Mouse (Mus musculus): Measurements from ENCODE around the gene Serpina3c. TPM values are rescaled to one million over a fixed set of nuclear protein-coding genes. Genes with fewer than 3 reads are reported as not detected.

Gene Serpina3c
- not detected for total RNA-seq (2021)
- long read RNA-seq, experiment 1: 0 reads
- long read RNA-seq, experiment 2: 0 reads

DNA sequence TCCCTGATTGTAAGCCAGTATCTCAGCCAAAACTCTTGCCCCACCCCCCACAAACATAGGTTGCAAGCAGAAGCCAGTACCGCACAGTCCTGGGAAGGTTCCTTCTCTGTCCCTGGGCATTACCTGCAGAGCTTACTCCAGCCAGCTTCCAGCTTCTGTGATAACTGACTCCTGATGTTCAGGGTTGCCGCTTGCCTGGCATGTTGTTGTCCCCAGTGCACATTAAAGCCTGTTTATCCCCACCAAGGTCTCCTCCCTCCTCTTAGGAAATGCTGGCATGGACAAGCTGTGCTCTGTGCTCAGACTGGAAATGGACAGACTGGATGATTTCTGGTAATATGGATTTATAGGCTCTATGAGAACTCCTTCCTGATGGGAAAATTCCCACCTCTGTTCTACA is at the start of gene Serpina3c:
Gene Serpina3c, minus strand, starts transcription at position 215 of the 400 bp plus-strand sequence.
- DNase-seq (ENCODE audit: low spot score in 2 of 2): no peak

DNA sequence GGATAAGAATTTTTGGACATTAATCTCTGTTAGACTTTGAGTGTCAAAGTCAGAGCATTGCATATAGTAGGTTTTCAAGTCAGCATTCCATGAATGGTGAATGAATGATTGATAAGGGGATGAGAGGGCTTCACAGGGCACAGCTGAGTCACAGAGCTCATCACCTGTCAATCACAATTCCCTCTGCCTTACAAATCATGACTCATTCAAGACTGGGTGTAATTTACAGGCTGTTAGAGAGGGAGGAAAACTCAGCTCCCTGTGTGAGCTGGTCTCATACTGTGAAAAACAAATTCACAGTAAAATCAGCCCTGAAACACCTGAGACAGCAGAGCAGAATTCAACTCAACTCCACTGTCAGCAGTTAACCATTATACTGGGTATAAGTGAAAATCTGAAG is 37.2 kb upstream of the Serpina3c start:
- DNase-seq (ENCODE audit: low spot score in 2 of 2): no peak

DNA sequence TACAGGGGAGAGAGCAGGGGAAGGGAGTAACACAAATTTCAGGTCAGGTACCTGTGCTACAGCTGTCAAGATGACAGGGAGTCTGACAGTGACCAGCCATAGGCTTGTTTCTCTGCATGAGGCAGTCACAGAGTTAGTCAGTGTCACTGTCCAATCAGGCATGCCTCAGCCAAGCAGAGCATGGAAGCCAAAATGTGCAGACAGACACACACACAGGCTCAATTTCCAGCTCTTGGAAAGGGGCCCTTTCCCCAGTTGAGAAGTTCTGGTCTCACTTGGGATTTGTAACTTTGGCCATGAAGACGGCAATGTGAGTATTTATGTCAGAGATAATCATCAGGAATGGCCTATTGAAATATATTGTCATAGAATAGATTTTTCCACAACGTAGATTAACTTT is 35.6 kb upstream of the Serpina3c start:
- DNase-seq (ENCODE audit: low spot score in 2 of 2): no peak

DNA sequence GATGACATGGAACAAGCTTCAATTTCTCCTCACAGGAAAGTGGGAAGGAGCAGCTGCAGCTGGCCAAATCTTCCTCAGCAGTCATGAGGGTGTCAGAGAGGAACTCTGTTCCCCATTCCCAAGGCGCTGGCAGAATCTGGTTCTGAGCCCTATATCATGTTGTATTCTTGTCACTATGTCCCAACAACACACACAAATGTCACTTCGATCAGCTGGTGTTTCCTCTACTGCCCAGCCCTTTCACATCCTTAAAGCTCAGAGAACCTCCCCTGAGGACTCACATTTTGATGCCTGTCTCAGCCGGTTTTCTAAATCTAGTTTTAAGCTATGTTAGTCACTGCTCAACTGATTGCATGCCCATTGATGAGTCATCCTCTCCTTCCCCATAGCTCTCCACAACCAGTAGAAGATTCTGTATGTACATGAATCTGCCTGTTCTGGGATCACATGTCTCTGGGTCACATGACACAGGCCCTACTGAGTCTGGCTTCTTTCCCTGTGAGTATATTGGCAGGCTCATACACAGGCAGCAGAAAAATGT is 32.4 kb upstream of the Serpina3c start:
- peak; percentile 4 to 15 for DNase-seq (ENCODE audit: low spot score in 2 of 2)

DNA sequence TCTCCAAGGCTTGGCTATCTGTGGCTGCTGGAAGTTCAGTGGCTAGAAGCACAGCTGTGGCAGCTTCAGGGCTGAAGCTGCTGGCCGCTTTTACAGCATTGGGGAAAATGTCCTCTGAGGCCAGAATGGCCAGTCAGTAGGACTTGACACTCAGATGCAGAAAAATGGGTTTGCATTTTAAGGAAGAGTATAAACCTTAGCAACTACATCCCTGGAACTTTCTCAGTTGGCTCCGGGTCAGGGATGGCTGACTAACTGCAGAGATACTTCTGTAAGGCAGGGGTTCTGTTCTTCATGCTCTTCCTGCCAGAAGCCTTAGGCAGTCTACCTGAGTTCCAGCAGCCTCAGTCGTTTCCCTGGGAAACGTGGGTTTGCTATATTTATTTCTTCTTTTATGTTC is 31.4 kb upstream of the Serpina3c start:
- DNase-seq (ENCODE audit: low spot score in 2 of 2): no peak

DNA sequence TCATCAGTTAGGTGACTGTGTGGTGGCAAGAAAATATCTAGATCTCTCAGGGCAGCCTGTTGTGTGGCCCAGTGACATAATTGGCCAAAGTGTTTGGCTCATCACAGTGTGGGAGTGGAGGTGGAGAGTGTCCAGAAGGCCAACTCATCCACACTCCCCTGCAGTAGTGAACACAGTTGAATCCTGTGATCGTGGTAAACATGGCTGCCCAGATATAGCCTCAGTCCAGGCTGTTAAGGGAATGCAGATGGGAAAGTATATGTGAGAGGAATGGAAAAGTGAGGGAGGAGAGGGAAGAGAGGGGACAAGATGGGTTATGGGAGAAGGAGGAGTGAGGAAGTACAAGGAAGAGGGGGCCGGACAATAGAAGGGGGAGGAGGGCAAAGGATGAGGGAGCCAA is 25.3 kb upstream of the Serpina3c start:
- no peak for DNase-seq (ENCODE audit: low spot score in 2 of 2)

DNA sequence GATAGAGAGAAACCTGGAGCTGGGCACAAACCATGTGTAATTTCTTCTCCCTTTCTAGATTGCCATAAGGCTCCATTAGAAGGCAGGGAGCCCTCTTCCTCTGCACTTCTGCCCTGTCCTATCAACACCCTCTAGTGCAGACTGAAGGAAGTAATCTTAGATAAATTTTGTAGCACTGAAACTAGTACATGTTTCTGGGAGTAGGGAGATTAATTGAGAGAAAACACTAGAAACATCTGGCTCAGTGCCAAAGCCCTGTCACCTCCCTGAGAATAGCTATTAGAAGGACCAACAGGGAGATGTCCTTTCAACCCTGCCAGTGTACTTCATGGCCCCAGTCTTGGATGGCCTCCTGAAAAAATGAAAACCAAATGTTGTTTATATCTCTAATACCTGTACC is 24.9 kb upstream of the Serpina3c start:
- no peak for DNase-seq (ENCODE audit: low spot score in 2 of 2)

DNA sequence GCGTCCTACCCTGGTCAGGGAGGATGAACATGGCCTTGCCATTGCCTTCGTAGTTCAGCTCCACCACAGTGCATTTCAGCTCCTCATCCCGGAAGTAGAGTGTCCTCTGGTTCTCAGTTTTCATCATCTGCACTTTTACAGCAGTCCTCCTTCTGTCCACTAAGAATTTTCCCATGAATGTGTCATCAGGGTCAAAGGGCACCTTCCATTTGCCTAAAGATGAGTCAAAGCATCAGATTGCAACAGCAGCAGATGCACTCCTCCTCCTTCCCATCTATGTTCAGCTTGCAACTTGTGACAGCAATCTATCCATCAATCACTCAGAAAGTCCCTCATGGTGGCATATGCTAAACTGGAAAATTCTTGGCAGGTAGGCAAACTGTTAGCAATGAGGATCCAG is 22.0 kb upstream of the Serpina3c start:
- no peak for DNase-seq (ENCODE audit: low spot score in 2 of 2)

DNA sequence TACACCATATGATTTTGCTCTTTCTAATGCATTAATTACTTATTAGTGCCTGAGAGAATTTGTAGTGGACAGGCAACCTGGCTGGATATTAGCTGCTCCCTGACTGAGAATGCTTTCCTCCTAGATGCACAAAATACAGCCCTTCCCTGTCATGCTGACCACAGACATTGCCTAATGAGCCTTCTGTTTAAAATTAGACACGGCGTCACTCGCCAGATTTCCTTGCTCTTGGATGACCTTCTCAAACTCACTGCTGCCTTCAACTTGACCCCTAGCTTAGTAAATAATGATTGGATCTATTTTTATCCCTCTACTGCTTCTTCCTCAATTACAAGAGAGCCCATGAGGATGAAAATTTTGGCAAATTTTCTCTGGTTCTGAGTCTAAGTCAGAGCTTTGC is 21.1 kb upstream of the Serpina3c start:
- DNase-seq (ENCODE audit: low spot score in 2 of 2): no peak

DNA sequence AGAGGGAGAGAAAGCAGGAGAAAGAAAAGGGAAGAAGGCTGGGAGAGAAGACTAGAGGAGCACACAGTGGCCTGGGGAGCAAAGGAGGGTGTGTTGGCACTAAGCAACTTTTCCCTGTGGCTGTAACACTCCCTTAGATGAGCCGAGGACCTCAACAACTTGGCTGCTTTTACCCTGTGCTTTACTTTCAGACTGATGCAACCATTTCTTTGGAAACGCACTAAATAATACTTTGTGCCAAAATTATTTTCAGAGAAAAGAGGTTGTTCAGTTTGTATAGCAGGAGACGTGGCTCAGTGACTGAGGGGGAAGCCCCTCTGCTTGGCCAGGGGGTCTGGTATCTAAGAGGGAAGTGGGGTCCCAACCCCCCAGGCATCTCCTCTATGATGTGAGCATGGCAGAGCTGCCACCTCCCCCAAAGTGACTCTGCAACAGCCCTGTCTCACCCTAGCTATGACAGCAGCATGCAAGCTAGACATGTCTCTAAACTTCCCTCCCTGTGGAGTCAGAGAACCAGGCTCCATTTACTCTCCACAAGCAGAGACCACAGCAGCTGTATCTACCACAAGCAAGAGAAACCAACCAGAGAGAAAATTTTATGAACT is 527 bp downstream of the Serpina3c start:
- DNase-seq (ENCODE audit: low spot score in 2 of 2): no peak

DNA sequence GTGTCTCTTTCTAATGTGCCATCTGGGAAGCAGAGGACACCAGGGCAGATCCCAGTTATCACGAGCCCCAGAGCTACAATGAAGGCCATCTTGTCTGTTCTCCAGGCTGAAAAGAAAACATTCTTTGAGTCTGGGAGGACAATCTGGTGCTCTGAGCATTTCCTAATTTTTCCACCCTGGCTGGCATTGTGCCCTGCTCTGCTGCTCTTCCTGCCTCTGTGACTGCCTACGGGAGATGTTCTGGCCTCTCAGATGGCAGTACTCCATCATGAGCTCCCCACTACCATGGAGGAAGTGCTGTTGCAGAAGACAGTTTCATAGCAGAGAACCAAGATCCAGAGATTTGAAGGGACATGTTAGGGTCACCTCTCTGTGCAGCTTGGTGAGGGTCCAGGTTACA is 1.7 kb downstream of the Serpina3c start:
- no peak for DNase-seq (ENCODE audit: low spot score in 2 of 2)

DNA sequence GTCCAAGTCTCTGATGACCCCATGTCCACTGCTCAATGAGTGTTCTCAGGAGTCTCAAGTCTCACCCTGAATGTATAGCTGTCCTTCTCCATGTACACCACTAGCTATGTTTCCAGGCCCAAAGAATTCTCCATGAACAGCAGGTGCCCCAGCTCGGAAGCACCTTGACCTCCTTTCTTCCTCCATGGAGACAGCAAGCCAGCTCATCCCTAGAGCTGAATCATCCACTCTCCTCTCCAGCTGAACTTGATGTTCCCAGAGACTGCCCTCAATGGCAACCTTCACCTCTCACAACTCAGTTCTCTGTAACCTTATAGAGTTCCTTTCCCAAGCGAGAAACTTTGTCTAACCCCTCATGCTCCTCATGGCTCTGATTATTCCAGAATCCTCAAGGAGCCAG is 8.1 kb downstream of the Serpina3c start:
- DNase-seq (ENCODE audit: low spot score in 2 of 2): no peak

DNA sequence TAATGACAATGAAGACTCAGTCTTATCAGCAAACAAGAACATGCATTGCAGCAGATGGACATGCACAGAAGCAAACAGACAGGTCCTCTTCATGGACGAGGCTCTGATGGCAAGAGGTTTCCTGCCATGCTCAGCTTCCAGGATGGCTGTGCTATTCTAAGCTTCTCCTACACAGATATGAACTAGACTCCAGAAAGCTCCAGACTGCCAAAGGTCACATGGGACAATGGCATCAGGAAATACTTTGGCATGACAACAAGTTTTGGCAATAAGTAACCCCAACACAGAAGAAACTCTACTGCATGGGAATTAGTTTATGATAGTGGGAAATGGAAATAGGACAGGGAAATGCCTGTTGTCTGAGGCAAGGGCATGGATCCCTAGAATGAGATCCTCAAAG is 10.4 kb downstream of the Serpina3c start:
- DNase-seq (ENCODE audit: low spot score in 2 of 2): no peak

DNA sequence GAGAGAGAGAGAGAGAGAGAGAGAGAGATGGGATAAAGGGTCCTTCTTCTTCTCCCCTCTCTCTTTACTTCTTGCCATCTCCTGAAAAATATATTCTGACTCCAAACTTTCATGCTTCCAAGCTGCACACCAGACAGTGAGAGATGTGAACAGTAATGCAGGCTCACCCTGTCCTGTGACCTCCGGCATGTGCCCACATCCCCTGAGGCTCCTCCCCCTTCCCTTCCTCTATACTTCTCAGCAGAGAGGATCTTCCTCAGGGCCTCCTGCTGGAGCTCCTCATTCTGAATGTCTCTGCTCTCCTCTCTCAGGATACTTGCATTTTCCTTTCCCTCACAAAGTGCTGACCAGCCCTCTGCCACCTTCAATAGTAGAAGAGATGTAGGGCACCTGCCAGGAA is 11.2 kb downstream of the Serpina3c start:
- no peak for DNase-seq (ENCODE audit: low spot score in 2 of 2)

DNA sequence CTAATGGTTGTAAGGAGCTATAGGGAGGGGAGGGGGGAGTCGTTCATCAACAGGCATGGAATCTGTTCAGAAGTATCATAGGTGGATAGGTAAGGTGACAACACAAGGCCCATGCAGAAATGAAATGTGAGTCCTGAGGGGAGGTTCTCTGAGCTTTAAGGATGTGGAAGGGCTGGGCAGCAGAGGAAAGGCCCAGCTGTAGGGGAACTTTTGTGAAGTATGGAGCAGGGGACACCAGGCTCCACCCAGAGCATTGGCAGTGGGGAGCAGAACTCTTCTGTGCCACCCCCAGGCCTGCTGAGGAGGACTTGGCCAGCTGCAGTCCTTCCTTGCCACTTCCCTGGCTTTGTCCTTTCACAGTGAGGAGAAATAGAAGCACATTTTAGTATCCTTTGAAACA is 12.2 kb downstream of the Serpina3c start:
- DNase-seq (ENCODE audit: low spot score in 2 of 2): no peak

DNA sequence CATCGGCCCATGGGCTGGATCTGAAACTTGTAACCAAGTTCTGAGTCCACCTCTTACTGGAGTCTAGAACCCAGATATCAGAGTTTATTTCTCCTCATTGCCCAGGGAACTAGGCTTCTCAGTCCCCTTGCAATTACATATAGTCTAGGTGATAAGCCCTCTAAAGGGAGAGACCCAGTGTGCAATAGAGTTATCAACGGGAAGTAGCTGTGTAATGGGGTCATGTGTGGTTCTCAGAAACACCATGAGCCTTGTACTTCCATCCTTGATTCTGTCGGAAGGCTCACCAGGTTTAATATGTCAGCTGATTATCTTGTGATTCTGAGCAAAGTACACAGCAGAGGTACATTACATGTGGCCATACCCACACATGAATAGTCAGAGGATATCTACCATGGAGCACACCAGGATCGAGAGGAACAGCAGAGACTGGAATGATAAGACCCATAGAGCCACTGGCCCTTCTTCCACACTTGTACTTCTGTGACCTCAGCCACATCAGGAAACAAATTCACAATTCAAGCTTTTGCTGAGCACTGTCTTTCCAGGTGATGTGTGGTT is 13.0 kb downstream of the Serpina3c start:
- no peak for DNase-seq (ENCODE audit: low spot score in 2 of 2)

DNA sequence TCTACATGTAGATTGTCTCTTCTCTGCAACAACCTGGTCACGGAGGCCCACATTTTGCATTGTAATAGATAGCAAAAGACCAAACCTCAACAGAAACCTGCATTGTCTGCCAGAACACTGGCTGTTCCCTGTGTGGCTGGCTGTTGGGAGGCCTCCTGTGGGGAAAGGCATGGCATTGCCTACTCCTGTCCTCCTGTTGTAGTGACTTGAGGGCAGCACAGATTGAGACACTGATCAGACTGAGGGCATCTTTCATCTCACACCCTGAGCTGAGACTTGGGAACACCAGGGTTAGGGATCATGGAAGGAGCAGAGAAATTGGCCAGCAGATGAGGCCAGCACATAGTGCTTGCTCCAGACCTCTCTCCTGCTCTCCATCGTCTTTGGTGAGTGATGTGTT is 15.5 kb downstream of the Serpina3c start:
- DNase-seq (ENCODE audit: low spot score in 2 of 2): no peak

DNA sequence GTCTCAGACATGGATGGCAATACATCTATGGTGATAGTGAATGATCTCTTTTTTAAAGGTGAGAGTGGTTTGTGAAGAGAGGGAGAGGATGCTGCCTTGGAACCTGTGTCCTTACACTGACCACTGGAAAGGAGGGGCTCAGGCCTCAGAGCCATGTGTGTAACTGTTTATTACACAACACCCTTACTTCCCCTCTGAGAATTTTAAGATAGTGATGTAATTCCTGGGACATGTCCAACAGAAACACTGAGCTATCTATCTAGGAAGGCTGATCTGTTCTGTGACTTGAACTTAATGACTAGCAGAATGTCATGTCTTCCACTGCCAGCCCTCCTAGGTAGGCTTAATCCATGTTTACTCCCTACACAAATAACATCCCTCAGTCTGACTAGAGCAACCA is 22.6 kb downstream of the Serpina3c start:
- no peak for DNase-seq (ENCODE audit: low spot score in 2 of 2)

DNA sequence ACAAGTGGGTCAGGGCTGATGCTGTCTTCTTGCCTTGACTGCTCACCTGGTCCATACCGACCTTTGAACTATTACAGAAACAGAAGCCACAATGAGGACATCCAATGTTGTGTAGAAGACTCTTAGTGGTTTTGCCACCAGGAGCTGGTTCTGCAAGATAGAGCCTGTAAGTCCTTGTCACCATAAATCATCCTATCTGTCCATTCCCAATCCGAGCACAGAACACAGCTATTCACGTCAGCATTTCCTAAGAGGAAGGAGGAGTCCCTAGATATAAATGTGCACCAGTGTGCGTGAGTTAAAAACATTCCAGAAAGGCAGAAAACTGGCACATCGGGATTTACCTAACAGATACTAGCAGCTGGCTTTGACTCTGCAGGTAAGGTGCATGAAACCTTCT is 26.0 kb downstream of the Serpina3c start, which contains the start of gene Serpina3b:
Gene Serpina3b, plus strand, starts transcription at position 301 of the 400 bp plus-strand sequence.
- no peak for DNase-seq (ENCODE audit: low spot score in 2 of 2)

DNA sequence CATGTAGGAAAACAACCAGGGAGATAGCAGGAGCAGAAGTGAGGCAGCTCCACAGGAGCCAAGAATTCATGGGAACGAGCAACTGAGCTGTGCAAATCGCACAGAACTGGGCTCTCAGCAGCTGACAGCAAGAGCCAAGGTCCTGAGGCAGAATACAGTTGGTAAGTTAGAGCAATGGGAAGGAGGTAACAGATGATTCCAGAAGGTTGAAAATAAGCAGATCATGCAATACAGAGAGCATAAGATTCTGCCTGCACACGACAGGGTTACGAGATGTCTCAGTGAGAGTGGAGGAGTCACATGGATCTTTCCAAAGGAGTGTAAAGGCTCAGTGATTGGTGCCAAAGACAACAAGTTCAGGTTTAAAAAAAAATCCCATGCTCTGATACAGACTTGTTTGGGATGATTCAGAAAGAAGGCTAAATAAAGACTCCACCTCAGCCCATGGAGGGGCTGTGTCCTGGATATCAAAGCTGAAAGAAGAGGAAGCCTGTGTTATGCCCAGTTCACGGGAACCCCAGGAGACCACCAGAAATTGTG is 28.6 kb downstream of the Serpina3c start:
- no peak for DNase-seq (ENCODE audit: low spot score in 2 of 2)

DNA sequence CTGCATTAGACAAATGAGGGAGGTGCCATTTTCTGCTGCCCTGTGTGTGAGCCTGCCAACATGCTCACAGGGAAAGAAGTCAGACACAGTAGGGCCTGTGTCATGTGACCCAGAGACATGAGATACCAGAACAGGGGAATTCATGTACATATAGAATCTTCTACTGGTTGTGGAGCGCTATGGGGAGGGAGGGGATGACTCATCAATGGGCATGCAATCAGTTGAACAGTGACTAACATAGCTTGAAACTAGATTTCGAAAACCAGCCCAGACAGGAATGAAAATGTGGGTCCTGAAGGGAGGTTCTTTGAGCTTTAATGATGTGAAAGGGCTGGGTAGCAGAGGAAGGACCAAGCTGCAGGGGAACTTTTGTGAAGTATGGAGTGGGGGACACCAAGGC is 29.7 kb downstream of the Serpina3c start:
- DNase-seq (ENCODE audit: low spot score in 2 of 2): no peak

DNA sequence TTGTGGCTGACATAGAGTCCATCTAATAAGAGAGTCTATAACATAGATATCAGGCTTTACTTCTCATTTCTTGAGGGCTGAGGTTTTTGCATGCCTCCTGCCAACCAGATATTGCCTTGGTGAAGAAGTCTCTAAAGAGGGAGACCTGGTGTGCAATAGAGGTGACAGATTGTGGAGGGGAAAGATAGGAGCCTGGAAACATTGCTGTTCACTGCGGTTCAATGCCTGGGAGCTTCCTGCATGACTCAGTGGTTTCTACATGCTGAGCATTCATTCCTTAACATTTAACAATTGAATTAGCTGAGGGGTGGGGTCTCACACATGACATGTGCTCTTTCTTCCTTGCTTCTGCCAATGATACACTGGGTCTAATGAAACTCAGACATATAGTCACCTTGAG is 30.6 kb downstream of the Serpina3c start:
- no peak for DNase-seq (ENCODE audit: low spot score in 2 of 2)

Measured in left cerebral cortex, adult 18-20 months (tissue).